Mouse (Mus musculus): ENCODE measurements around the gene Manf.
A peak's percentile ranks its signal among the peaks of the same experiment; 100 is the strongest.

The Manf gene

GRCm38 (mm10) chr9:106884306-106884705, 7.5 kb downstream of the Manf start:
- no peak for DNase-seq

DNA sequence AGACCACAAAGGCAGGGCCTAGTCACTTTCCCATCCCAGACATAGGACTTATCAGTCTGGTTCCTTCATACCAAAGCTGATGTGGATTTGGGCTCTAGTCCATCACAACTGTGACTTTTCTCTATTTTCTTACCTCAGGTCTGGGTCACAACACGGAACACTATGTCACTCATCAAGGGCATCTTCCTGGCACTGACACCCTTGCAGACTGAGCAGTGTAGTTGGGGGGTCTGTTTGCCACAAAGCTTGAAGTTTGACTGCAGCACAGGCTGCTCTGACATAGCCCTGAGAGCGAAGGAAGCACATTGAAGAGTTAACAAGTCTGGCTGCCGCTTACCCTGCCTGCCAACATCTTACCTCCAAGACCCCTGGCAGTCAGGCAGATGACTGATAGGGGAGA, 8.7 kb downstream of the Manf start:
- no peak for DNase-seq

DNA sequence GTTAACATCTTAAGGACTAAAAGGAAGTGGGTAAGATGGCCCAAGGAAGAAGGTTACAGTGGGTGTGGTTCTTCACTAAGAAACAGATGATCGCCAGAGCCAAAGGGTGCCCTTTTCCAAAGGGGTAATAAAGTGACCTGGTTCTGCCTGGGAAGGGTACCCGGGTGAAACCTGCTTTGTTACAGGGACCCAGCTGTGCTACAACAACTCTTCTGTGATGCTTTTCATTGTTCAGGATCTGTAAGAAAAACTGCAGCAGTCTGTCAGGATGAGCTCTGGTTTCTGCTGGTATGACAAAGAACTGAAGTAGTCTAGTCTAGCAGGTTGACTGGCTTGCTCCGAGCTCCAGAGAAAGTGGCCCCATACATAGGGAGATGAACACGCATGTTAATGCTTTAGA, 9.6 kb downstream of the Manf start:
- DNase-seq: no peak

- no peak for DNase-seq
These were observed 10.6 kb downstream of the Manf start for GRCm38 (mm10) chr9:106881071-106881755.

DNA sequence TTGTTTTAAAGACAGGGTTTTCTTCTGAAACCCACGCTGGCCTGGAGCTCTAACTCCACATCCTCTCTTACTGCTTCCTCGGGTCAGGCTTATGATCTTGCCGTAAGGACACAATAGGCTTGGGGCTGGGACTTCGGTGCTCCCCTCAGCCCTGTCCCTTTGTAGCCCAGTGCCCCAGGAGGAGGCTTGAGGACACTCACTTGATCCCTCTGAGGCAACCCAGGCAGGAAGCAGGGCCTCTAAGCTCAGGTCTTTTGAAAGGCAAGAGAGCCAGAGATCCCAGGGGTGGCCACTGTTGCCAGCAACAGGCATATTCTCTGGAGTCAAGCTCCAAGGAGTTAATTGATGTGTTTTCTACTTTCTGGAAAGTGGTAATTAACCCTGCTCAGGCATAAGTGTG, 12.3 kb downstream of the Manf start:
- DNase-seq: no peak

- no peak for DNase-seq
These were observed 15.1 kb downstream of the Manf start for GRCm38 (mm10) chr9:106876666-106877065.

DNA sequence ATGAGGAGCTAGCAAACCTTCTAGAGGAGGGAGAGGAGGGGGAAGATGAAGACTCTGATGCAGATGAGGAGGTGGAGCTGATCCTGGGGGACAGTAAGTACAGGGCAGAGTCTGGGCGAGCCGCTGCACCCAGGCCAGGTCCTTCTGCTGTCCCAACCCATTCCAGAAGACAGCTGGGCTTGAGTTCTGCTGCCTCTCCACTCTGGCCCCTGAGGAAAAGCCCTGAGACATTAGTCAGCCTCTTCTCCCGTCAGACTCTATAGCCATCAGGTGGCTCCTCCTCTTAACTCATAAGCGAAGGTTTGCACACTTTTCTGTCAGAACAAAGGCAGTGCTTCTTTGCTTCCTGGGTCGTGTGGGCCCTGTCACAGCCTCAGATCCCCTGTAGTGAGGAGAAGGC, 17.6 kb downstream of the Manf start:
- no peak for DNase-seq

GRCm38 (mm10) chr9:106858036-106858435, 33.7 kb downstream of the Manf start:
- no peak for DNase-seq

DNA sequence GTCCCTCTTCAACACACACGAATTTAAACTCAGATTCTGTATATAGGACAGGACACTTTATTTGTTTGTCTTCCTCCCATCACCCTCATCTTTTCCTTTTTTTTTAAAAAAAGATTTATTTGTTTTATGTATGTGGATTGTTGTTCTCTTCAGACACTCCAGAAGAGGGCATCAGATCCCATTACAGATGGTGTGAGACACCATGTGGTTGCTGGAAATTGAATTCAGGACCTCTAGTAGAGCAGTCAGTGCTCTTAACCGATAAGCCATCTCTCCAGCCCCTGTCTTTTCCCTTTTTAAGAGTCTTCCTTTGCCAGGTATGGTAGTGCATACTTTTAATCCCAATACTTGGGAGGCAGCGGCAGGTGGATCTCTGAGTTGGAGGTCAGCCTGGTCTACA, 35.1 kb downstream of the Manf start:
- no peak for DNase-seq

GRCm38 (mm10) chr9:106842800-106843199, 49.0 kb downstream of the Manf start:
- no peak for DNase-seq

DNA sequence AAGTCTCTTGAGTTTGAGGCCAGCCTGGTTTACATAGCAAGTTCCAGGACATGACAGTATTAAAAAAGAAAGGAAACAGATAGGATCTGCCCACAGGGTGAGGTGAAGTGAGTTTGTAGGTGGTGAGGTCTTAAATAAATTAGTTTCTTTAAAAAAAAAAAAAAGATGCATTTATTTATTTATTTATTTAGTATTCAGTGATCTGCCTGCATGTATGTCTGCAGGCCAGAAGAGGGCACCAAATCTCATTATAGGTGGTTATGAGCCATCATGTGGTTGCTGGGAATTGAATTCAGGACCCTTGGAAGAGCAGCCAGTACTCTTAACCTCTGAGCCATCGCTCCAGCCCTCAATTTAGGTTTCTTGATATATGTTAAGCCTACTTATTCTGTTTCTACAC, 51.2 kb downstream of the Manf start:
- no peak for DNase-seq

- DNase-seq: peak; percentile 89
These were observed 69.2 kb downstream of the Manf start for GRCm38 (mm10) chr9:106822381-106823104.

- peak; percentile 95 for DNase-seq
These were observed 70.0 kb downstream of the Manf start, which contains the start of gene Dcaf1 for GRCm38 (mm10) chr9:106821618-106822380. Gene Dcaf1 (plus strand): TSS chr9:106821874.

DNA sequence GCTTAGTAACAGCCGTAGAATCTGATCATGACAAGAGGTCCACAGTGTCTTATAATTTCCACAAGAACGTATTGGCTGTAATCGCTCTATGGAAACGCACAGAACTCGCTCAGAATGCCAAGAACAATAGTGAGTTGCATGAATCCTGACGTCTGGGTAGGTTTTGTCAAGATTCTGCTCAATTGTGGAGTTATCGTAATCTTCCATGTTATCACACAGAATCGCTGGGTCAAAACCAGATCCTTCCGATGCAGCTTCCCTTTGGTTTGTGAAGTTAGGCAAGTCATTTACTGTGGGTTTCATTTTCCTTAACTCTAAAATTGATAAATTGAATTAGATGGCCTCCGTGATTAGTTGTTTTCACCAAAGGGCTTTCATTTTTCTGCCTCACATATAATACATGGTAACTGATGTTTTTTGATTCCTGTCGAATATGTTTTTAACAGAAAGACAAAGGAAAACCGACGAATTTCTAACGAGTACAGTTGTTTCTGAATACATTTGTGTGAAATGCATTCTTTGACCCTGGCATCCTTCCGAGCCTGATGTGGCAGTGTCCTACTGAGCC, 70.6 kb downstream of the Manf start:
- peak; percentile 14 for DNase-seq

DNA sequence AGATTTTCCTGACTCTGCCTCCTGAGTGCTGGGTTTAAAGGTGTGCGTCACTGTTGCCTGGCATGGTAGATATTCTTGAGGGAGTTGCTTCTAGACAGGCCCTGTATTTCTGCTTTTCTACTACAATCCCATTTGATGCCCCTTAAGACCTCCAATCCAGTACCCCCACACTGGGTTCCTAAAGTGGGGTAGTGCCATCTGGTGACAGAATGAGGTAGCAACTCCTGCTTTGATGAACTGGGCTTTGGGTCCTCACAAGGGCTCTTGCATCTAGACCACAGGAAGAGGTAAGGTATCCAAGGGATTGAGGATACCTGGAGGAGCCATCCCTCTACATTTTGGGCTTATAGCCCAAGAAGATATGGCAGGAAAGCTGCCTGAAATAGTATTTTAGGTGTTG, 72.6 kb downstream of the Manf start:
- DNase-seq: peak; percentile 53

DNA sequence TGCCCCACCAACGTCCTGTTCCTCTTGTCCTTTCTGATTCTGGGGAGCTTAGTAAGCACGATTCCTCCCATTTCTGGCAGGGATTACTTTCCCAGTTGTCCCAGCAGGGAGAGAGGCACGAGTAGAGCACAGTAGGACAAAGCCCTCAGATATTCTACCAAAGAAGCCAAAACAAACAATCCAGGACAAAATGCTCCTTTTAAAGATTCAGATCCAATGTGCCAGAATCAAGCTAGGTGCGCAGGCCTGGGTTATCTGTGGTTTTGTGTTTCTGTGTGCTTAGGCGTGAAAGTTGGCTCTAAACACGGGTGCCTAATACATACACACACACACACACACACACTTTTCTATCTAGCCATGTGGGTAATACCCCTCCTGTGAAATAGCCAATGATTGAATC, 73.6 kb downstream of the Manf start:
- DNase-seq: no peak

DNA sequence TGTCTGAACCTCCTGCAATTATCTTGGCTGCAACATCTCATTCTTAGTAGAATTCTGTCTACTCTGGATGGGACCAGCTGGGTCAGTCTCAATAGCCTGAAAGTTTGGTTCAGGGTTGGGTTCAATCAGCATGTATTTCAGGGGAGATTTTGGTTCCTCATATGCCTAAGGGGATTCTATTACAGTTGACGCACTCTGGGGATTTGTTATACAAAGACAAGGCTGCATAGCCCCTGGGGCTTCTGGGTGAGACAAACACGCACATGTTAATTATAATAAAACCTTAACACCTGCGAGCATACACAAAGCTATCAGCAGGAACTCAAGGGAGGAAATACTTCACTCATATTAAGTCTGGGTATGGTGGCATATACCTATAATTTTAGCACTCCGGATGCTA, 85.3 kb downstream of the Manf start:
- DNase-seq: no peak

DNA sequence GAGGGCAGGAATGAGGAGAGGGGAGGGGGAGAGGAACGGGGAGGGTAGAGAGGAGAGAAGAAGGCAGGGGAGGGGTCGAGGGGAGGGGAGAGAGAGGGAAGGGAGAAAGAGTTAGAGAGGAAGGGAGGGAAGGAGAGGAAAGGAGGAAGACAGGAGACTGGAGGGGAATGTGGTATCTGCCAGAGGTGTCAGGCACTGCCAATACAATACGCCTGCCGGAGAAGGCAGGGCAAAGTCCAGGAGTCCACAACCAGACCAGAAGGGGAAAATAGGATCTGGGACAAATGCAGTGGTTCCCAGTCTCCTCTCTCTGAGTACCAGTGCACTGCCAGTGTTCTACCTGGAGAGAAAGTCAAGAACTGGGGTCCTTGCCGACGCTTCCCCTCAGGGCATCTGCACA, 100.9 kb downstream of the Manf start:
- DNase-seq: no peak

GRCm38 (mm10) chr9:106789363-106789762, 102.4 kb downstream of the Manf start:
- no peak for DNase-seq

GRCm38 (mm10) chr9:106788812-106789321, 102.9 kb downstream of the Manf start, which contains the start of gene Rad54l2:
Gene Rad54l2 (minus strand): TSS chr9:106789194.
- peak; percentile 86 for DNase-seq
